Mouse (Mus musculus): ENCODE data around the gene Gpd1. TPM values are rescaled to one million over a fixed set of nuclear protein-coding genes. Genes with fewer than 3 reads are reported as not detected.

Gpd1 gene
- 1.3 TPM for total RNA-seq (2023)

DNA sequence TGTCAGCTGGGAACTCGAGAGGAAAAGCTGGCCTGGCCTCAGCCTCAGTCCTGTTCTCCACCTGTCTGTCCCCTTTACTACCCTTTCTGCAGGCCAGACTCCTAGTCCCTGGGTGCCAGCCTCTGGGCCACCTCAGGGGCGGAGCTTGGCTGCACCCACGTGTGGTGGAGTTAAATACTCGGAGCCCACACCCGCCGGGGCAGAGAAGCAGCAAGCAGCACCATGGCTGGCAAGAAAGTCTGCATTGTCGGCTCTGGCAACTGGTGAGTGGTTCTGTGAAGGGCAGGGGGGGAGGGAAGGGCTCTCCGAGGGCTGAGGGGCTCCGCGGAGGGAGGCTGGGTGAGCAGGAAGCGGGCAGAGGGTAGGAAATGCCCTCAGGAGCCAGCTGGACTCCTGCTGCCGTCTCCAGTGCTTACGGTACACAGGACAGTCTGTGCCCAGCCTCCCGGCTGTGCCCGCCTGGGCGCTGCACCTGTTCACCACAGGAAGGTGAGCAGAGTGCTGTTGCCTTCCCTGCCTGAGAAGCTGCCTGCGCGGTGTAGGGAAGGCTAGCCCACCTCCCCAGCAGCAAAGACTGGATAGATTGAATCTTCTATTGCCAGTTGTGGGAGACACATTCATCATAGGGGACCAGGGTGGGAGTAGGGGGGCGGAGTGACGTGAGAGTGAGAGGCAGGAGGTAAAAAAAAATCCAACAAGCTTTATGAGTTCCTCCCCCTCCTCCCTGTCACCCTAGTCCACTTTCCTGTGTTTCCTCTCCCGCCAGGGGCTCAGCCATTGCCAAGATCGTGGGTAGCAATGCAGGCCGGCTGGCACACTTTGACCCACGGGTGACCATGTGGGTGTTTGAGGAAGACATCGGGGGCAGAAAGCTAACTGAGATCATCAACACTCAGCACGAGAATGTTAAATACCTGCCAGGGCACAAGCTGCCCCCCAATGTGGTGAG, at the start of gene Gpd1:
Gene Gpd1, plus strand, starts transcription at position 130 of the 949 bp plus-strand sequence.

DNA sequence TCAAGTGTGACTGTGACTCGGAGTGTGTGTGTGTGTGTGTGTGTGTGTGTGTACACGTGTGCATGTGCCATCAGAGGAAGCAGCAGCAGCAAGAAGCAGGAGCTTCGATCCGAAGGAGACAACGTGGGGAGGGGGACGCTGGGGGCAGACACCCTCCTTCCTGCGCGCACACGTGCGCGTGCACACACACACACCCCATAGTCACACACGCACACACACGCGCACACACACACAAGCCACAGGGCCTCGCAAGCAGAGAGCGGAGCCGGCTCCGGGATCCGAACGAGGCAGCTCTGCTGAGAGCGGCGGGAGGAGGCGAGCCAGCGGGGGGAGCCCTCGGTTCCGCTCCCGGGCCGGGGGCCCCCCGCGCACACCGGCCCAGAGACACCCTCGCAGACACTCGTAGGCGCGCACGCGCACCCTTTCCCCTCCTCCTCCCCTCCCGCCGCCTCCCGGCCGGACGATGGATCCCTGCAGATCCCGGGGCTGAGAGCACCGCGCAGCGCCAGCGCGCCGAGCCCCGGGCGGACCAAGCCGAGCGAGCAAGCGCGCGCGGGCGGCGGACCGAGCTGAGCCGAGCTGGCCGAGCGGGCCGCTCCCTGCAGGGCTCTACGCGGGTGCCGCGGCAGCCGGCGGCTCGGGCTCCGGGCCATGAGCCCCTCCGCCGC, 47.0 kb upstream of the Gpd1 start, which contains the start of gene Asic1:
Gene Asic1, plus strand, starts transcription at position 215 of the 668 bp plus-strand sequence.

DNA sequence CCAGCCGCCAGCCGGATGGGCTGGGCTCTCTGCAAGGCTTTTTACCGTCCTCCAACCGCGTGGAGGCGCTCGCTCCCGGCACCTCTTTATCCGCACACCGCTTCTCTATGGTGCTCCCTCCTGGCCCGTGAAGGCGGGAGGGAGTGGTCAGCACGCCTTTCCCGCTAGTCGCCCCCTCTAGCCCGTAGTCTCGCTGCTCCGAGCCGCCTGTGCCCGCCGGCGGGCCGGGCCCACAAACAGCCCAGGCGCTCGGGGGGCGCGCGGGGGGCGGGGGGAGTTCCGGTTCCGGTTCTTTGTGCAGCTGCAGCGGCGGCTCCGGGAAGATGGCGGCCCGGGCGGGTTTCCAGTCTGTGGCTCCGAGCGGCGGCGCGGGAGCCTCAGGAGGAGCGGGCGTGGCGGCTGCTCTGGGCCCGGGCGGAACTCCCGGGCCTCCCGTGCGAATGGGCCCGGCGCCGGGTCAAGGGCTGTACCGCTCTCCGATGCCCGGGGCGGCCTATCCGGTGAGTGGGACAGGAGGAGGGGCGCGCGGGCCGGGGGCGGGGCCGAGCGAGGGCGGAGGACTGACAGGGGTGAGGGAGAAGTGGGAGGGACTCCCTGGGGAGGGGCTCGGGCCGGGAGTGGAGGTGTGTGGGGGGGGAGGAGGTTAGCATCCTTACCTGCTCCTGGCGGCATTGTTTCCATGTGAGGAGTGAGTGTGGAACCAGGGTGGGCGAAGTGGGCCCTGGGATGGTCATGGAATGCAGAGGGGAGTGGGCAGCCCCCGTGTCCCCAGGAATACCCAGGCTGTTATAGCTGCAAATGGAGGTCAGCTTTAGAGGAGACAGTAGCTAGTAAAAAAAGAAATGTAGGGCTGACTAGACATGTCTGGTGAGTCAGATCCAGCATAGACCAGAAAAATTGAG, 15.1 kb upstream of the Gpd1 start, which contains the start of gene Smarcd1:
Gene Smarcd1, plus strand, starts transcription at position 131 of the 902 bp plus-strand sequence.

DNA sequence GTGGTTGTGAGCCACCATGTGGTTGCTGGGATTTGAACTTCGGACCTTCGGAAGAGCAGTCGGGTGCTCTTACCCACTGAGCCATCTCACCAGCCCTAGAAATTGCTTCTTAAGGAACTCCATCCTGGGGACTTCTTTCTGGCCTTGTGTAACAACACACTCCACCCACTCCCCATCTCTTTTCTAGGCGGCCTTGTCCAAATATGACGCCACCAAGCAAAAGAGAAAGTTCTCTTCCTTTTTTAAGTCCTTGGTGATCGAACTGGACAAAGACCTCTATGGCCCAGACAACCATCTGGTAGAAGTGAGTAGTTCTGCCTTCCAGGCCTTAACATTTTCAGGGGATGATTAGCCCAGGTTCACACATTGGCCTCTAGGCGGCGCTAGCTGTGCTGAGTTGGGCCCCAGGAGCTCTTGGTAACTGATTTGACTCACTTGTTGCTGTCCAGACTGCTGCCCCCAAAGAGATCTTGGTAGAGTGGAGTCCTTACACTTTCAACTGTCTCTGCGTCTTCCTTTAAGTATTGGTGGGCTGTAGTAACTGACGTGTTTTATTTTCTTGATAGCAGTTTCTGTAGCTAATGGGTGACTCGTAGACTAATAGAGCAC, 11.8 kb upstream of the Gpd1 start, which contains the start of gene Gm17349:
Gene Gm17349, minus strand, starts transcription at position 51 of the 609 bp plus-strand sequence.

DNA sequence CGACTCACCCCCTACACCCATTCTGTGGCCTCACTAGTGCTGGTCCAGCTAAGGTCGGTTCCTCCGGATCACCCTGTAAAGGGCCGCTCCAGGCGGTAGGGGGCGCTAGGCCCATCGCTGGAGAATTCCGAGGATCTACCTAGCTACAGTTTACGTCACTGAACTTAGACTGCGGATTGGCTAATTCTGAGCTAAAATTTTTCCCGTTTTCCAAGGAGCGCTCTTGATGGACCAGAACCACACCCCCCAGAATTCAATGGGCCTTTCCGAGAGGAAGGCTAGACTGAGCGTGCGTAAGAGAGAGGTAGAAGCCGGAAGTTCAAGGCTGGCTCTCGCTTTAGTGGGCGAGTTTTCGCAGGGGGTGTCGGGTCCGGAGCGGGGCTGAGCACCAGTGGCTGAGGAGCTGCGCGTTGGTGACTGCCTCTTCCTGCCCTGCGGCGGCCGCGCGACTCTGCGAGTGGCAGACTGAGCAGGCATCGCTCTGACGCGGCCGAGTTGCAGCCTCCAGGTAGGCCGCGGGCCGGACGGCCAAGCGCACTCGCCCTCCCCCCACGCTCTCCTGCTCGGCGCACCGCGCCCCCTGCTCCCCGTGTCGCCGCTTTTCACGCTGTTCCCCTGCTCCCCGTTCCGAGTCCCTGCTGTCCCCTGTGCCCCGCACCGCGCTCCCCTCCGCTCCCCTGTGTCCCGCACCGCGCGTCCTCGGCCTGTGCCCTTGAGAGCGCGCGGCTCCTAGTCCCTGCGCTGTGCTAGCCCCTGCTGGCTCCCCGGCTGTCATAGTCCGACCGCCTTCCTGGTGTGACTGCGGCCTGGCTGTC, 8.2 kb downstream of the Gpd1 start, which contains the start of gene Cox14:
Gene Cox14, plus strand, starts transcription at position 278 of the 815 bp plus-strand sequence.

DNA sequence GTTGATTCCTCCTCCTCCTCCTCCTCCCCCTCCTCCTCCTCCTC, 55.4 kb downstream of the Gpd1 start, which contains the start of gene Cers5:
Gene Cers5, minus strand, starts transcription at position 5 of the 44 bp plus-strand sequence.

Other genes starting within 250 kb of the Gpd1 start
- 6.8 TPM for gene Bcdin3d, start 242.8 kb upstream of the Gpd1 start, total RNA-seq (2023)
- not detected for gene Faim2, start 189.3 kb upstream of the Gpd1 start, total RNA-seq (2023)
- not detected for gene Aqp2, start 138.5 kb upstream of the Gpd1 start, total RNA-seq (2023)
- not detected for gene Aqp5, start 126.7 kb upstream of the Gpd1 start, total RNA-seq (2023)
- not detected for gene Aqp6, start 116.1 kb upstream of the Gpd1 start, total RNA-seq (2023)
- 6.7 TPM for gene Racgap1, start 65.9 kb upstream of the Gpd1 start, total RNA-seq (2023)
- gene Asic1, start 47.1 kb upstream of the Gpd1 start, total RNA-seq (2023): not detected
- 64.2 TPM for gene Smarcd1, start 15.4 kb upstream of the Gpd1 start, total RNA-seq (2023)
- gene Gm17349, start 12.0 kb upstream of the Gpd1 start, total RNA-seq (2023): 2.6 TPM
- gene Cox14, start 8.1 kb downstream of the Gpd1 start, total RNA-seq (2023): 53.3 TPM
- gene Cers5, start 55.4 kb downstream of the Gpd1 start, total RNA-seq (2023): 62.7 TPM
- gene Lima1, start 157.9 kb downstream of the Gpd1 start, total RNA-seq (2023): 0.59 TPM
- not detected for gene Fam186a, start 249.5 kb downstream of the Gpd1 start, total RNA-seq (2023)